Comparison of ENCODE assay signal across 14 mouse cellular contexts in genomic region chr1:129473504-129473903, GRCm38 (mm10).
DNase-seq lines count a peak whose midpoint lies in the region; ATAC-seq and TF ChIP-seq lines count a peak whose summit lies in the region.
"Had no signal": no experiment of that assay in that cellular context is flagged by ENCODE, and none has a peak within 500 bp of the region (broad histone marks: within the 10 kb centered on the region; RNA-seq: fewer than 3 reads in every experiment).

No protein-coding gene starts in this region.

- H3K4me1 ChIP-seq in embryonic facial prominence, embryonic 10.5 days = no peaks in the 10 kb centered on the region
- H3K4me1 ChIP-seq in hindbrain, postnatal 0 days (ENCODE audit: insufficient read depth, low read length) = no peaks in the 10 kb centered on the region
- H3K4me1 ChIP-seq in neural tube, embryonic 12.5 days = no peaks in the 10 kb centered on the region

- H3K36me3 ChIP-seq in embryonic facial prominence, embryonic 10.5 days (replicated peaks) = no peaks in the 10 kb centered on the region
- no peaks in the 10 kb centered on the region for H3K36me3 ChIP-seq in hindbrain, postnatal 0 days (ENCODE audit: insufficient read depth, low read length)
- no peaks in the 10 kb centered on the region for H3K36me3 ChIP-seq in neural tube, embryonic 12.5 days

- H3K4me2 ChIP-seq in hindbrain, postnatal 0 days (ENCODE audit: low read depth, low read length) = no peak overlapping the region
- H3K4me2 ChIP-seq in neural tube, embryonic 12.5 days (replicated peaks) = no peak overlapping the region
- H3K4me2 ChIP-seq: liver, embryonic 11.5 days had no signal

- H3K27me3 ChIP-seq in embryonic facial prominence, embryonic 10.5 days (replicated peaks; ENCODE audit: low read depth, poor library complexity, severe bottlenecking) = no peaks in the 10 kb centered on the region
- H3K27me3 ChIP-seq in hindbrain, postnatal 0 days (ENCODE audit: insufficient read depth, low read length) = no peaks in the 10 kb centered on the region
- H3K27me3 ChIP-seq in neural tube, embryonic 12.5 days (replicated peaks) = no peaks in the 10 kb centered on the region

- H3K9ac ChIP-seq in hindbrain, postnatal 0 days (replicated peaks; ENCODE audit: low read length) = no peak overlapping the region
- H3K9ac ChIP-seq in neural tube, embryonic 12.5 days = no peak overlapping the region

- H3K9me3 ChIP-seq in embryonic facial prominence, embryonic 10.5 days = no peaks in the 10 kb centered on the region
- no peaks in the 10 kb centered on the region for H3K9me3 ChIP-seq in hindbrain, postnatal 0 days (ENCODE audit: low read length)
- no peaks in the 10 kb centered on the region for H3K9me3 ChIP-seq in neural tube, embryonic 12.5 days

- peak; percentile 45 for DNase-seq in embryo, embryonic 11 days
- DNase-seq in embryo, embryonic 10 days (ENCODE audit: low spot score) = no peak
- DNase-seq in embryonic facial prominence, embryonic 10.5 days (ENCODE audit: low spot score) = peak; percentile 13
- DNase-seq in hindbrain, postnatal 0 days (ENCODE audit: low spot score) = peak; percentile 15
- DNase-seq in lung, postnatal 25 days (ENCODE audit: low spot score) = no peak
- DNase-seq in thymus, postnatal 14 days = no peak
- no peak for DNase-seq in layer of hippocampus, adult 8-10 months (ENCODE audit: low spot score in 2 of 2)
- DNase-seq: adrenal gland, postnatal 14 days; heart, adult 18-20 months; heart, postnatal 10 days had no signal

- 0 out of 2 replicates have a peak, but pooled peaks have one; percentile 27 for ATAC-seq in hindbrain, postnatal 0 days
- peak; percentile 92 for ATAC-seq in neural tube, embryonic 12.5 days (ENCODE audit: low FRiP score, low read depth)
- ATAC-seq: intestine, postnatal 0 days had no signal

- TF ChIP-seq CTCF in hindbrain, postnatal 0 days (IDR thresholded peaks at IDR 0.05; ENCODE audit: low read depth) = no peak

- H3K4me3 ChIP-seq in embryonic facial prominence, embryonic 10.5 days = no peak overlapping the region
- no peak overlapping the region for H3K4me3 ChIP-seq in hindbrain, postnatal 0 days (ENCODE audit: low read length)
- no peak overlapping the region for H3K4me3 ChIP-seq in neural tube, embryonic 12.5 days
- H3K4me3 ChIP-seq: left cerebral cortex, adult 2 months had no signal

- WGBS in embryonic facial prominence, embryonic 10.5 days = 78% methylated on average over 7 of the region's 7 CpGs
- WGBS in hindbrain, postnatal 0 days = 48% methylated on average over 7 of the region's 7 CpGs
- WGBS in neural tube, embryonic 12.5 days = 42% methylated on average over 7 of the region's 7 CpGs

- H3K27ac ChIP-seq in embryonic facial prominence, embryonic 10.5 days (replicated peaks) = no peak overlapping the region
- H3K27ac ChIP-seq in hindbrain, postnatal 0 days = no peak overlapping the region
- no peak overlapping the region for H3K27ac ChIP-seq in neural tube, embryonic 12.5 days
- H3K27ac ChIP-seq: left cerebral cortex, adult 2 months had no signal

Comparison
In these comparisons a context has a peak if more than half of its experiments do, and no peak if none do; other contexts are left out.
1. DNase-seq: peak in embryo, embryonic 11 days (single experiment), embryonic facial prominence, embryonic 10.5 days (single experiment) and hindbrain, postnatal 0 days (single experiment); none in embryo, embryonic 10 days (single experiment), lung, postnatal 25 days (single experiment), thymus, postnatal 14 days (single experiment) and layer of hippocampus, adult 8-10 months (0 of 2).